Mouse (Mus musculus): Measurements from ENCODE around the gene Cttnbp2nl.

DNA sequence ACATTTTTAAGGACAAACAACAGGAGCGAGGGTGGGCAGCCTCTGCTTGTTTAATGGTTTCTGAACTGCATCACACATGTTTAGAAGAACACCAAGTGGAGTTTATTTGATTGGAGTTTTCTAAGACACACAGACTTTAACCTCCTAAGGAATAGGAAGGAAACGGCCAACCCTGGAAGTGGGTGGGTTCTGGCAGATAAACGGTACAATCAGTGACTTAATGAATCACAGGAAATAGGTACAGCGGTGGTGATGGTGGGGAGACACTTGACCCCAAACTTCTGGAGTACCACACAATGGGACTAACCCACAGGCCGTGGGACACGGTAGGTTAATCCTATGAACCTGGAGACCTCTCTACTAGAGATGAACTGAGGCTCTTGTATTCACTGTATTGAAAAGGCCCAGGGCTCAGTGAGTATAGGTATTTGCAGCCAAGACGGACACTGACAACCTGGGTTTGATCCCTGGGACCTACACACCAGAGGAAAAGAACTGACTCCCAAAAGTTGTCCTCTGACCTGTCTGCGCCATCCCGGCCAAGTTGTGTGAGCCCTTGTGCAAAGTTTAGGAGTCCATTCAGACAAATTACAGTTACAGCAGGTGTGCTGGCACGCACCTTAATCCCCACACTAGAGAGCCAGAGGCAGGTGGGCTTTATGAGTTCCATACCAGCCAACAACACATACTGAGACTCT, 34.7 kb downstream of the Cttnbp2nl start:
- TF ChIP-seq GATA1 (IDR thresholded peaks at IDR 0.05; ENCODE audit: borderline replicate concordance, low read length) (no peak), CTCF (IDR thresholded peaks at IDR 0.05; ENCODE audit: low read depth, low read length) (no peak), TAL1 (conservative IDR thresholded peaks at IDR 0.05; ENCODE audit: low read depth, low read length) (no peak), GATA2 (IDR thresholded peaks at IDR 0.05; ENCODE audit: borderline replicate concordance, low read depth, low read length) (no peak), POLR2AphosphoS5 (IDR thresholded peaks at IDR 0.05; ENCODE audit: insufficient replicate concordance, low read depth, low read length) (no peak)
